Comparison of ENCODE assay signal across 8 mouse cellular contexts in the genomic region with DNA sequence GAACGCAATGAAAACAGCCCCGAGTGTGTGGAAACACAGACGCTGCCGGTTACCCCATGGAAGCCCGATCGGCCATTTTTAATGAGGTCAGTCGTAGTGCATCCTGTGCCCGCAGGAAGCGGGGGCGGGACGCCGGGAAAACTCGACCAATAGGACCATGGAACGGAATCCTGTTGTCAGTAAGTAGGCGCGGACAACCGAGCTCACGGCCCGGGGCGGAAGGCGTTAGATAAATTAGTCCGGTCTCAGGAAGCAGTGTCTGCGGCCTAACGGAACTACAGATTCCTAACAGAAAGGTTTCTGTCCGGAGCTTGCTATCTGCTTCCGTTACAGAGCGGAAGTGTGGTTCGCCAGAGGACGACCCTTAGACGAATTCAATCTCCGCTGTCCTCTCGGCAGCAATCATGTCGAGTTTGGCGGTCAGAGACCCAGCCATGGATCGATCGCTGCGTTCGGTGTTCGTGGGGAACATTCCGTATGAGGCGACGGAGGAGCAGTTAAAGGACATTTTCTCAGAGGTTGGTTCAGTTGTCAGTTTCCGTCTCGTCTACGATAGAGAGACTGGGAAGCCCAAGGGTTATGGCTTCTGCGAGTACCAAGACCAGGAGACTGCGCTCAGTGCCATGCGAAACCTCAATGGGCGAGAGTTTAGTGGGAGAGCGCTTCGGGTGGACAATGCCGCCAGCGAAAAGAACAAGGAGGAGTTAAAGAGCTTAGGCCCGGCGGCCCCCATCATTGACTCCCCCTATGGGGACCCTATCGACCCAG. TPM values are rescaled to one million over a fixed set of nuclear protein-coding genes. Genes with fewer than 3 reads are reported as not detected.
A peak's percentile ranks its signal among the peaks of the same experiment; 100 is the strongest.
DNase-seq lines count a peak whose midpoint lies in the region; ATAC-seq and TF ChIP-seq lines count a peak whose summit lies in the region.

A gene (plus strand): TSS at position 176 of the 768 bp plus-strand sequence.

- TF ChIP-seq CTCF in bone marrow macrophage, adult 2 months (IDR thresholded peaks at IDR 0.05; ENCODE audit: low read depth, low read length): no peak
- no peak for TF ChIP-seq CTCF in embryonic fibroblast, embryonic 13.5 days (IDR thresholded peaks at IDR 0.05; ENCODE audit: borderline replicate concordance, insufficient read depth, low read length)

- peak within 1 kb of the TSS; percentile 96 for H3K4me3 ChIP-seq in bone marrow macrophage, adult 2 months (ENCODE audit: insufficient read depth, low read length)
- peak within 1 kb of the TSS; percentile 55 for H3K4me3 ChIP-seq in embryonic fibroblast, embryonic 13.5 days (ENCODE audit: insufficient read depth, low read length)
- peak within 1 kb of the TSS; percentile 65 for H3K4me3 ChIP-seq in kidney, embryonic 14.5 days (ENCODE audit: low read length)
- peak within 1 kb of the TSS; percentile 61 for H3K4me3 ChIP-seq in limb, embryonic 15.5 days

- peak within 1 kb of the TSS; percentile 77 for H3K9ac ChIP-seq in kidney, embryonic 14.5 days (ENCODE audit: low read depth, low read length)
- peak within 1 kb of the TSS; percentile 62 for H3K9ac ChIP-seq in limb, embryonic 15.5 days

- WGBS in kidney, embryonic 14.5 days: 5% methylated on average over 56 of the region's 56 CpGs
- 4% methylated on average over 56 of the region's 56 CpGs for WGBS in limb, embryonic 15.5 days

- H3K9me3 ChIP-seq in kidney, embryonic 14.5 days (ENCODE audit: control insufficient read depth, low read length): peaks cover 9% of the 10 kb centered on the region
- no peaks in the 10 kb centered on the region for H3K9me3 ChIP-seq in limb, embryonic 15.5 days

- H3K4me1 ChIP-seq in bone marrow macrophage, adult 2 months (ENCODE audit: control insufficient read depth, insufficient read depth, low read length): peaks cover 6% of the 10 kb centered on the region; the same call in 1 of the 2 replicates
- H3K4me1 ChIP-seq in embryonic fibroblast, embryonic 13.5 days (ENCODE audit: control insufficient read depth, insufficient read depth, low read length): peaks cover 4% of the 10 kb centered on the region; the same call in 1 of the 2 replicates
- H3K4me1 ChIP-seq in kidney, embryonic 14.5 days (ENCODE audit: control insufficient read depth, insufficient read depth, low read length): peaks cover 12% of the 10 kb centered on the region; the same call in 1 of the 2 replicates
- H3K4me1 ChIP-seq in limb, embryonic 15.5 days: peaks cover 12% of the 10 kb centered on the region

- TF ChIP-seq POLR2A in bone marrow macrophage, adult 2 months (IDR thresholded peaks at IDR 0.05; ENCODE audit: borderline replicate concordance, low read depth, low read length): no peak
- TF ChIP-seq POLR2A in embryonic fibroblast, embryonic 13.5 days (IDR thresholded peaks at IDR 0.05; ENCODE audit: low read depth, low read length): peak; percentile 96

- peak; percentile 100 for DNase-seq in 3T3-L1 (ENCODE audit: low read depth, low spot score)
- DNase-seq in heart, adult 9 months (ENCODE audit: low spot score in 2 of 2): peak; percentile 98 to 100
- DNase-seq in monocyte, adult 2 months (ENCODE audit: low read depth in 1 of 2, low spot score in 2 of 2): peak; percentile 98 to 99
- peak; percentile 99 for DNase-seq in spleen, postnatal 36 days (ENCODE audit: low spot score in 2 of 2)

- ATAC-seq in kidney, embryonic 14.5 days (ENCODE audit: low FRiP score, low TSS enrichment): peak; percentile 100
- peak; percentile 99 for ATAC-seq in limb, embryonic 15.5 days (ENCODE audit: insufficient number of reproducible peaks, low FRiP score, low TSS enrichment, low read depth)

- H3K36me3 ChIP-seq in kidney, embryonic 14.5 days (ENCODE audit: control insufficient read depth, insufficient read depth, low read length): peaks cover 23% of the 10 kb centered on the region
- peaks cover 24% of the 10 kb centered on the region for H3K36me3 ChIP-seq in limb, embryonic 15.5 days

- peak within 1 kb of the TSS; percentile 65 for H3K27ac ChIP-seq in bone marrow macrophage, adult 2 months (ENCODE audit: insufficient read depth, low read depth, low read length)
- H3K27ac ChIP-seq in embryonic fibroblast, embryonic 13.5 days (ENCODE audit: insufficient read depth, low read length): peak within 1 kb of the TSS; percentile 29
- H3K27ac ChIP-seq in kidney, embryonic 14.5 days (ENCODE audit: low read depth, low read length): peak within 1 kb of the TSS; percentile 70; the same call in 1 of the 2 replicates
- H3K27ac ChIP-seq in limb, embryonic 15.5 days: peak within 1 kb of the TSS; percentile 80

- peak within 1 kb of the TSS; percentile 74 for H3K4me2 ChIP-seq in kidney, embryonic 14.5 days (replicated peaks; ENCODE audit: low read depth, low read length)
- H3K4me2 ChIP-seq in limb, embryonic 15.5 days: peak within 1 kb of the TSS; percentile 67

- H3K27me3 ChIP-seq in kidney, embryonic 14.5 days (ENCODE audit: control insufficient read depth, insufficient read depth, low read length): no peaks in the 10 kb centered on the region
- H3K27me3 ChIP-seq in limb, embryonic 15.5 days: no peaks in the 10 kb centered on the region

RNA-seq across cellular contexts. Expression of the gene that starts here (rescaled TPM):
- polyA plus RNA-seq in bone marrow macrophage, adult 2 months (2012; ENCODE audit: insufficient read depth, insufficient read length, missing spikeins): 26.7 and 29.9 TPM in 2 replicates
- 27.5 and 28.4 TPM in 2 replicates for polyA plus RNA-seq in embryonic fibroblast, embryonic 13.5 days (2011; ENCODE audit: insufficient read length, low read depth, missing spikeins)
- 28.5 and 39.1 TPM in 2 replicates for polyA plus RNA-seq in kidney, embryonic 14.5 days (2014; fragmentation: Nextera tagmentation; extraction: Ambion mirVana)
- polyA plus RNA-seq in limb, embryonic 15.5 days (2015; fragmentation: Nextera tagmentation; extraction: Ambion mirVana): 42.3 and 46.3 TPM in 2 replicates

Comparison
In these comparisons a context has a peak if more than half of its experiments do, and no peak if none do; other contexts are left out.
1. Peak in every context shown above with its lines: DNase-seq, ATAC-seq, H3K4me3 ChIP-seq and H3K27ac ChIP-seq.
2. H3K27ac ChIP-seq: peak in every context shown above with its lines; median percentile 80 in limb, embryonic 15.5 days; 70 in kidney, embryonic 14.5 days; 65 in bone marrow macrophage, adult 2 months; 29 in embryonic fibroblast, embryonic 13.5 days.